Mouse (Mus musculus): ENCODE results near the gene Thrb. TPM values are rescaled to one million over a fixed set of nuclear protein-coding genes. Genes with fewer than 3 reads are reported as not detected.

The Thrb gene
- polyA plus RNA-seq, 1 experiment from 2014 or later, result 1.0 TPM

GRCm38 (mm10) chr14:18027867-18028266 is 367.8 kb downstream of the Thrb start:
- 83% methylated on average over 1 of the region's 1 CpGs for WGBS
- no peak overlapping the region for H3K4me3 ChIP-seq (ENCODE audit: low read depth, low read length)
- no peak overlapping the region for H3K9ac ChIP-seq (replicated peaks; ENCODE audit: low read length)
- no peaks in the 10 kb centered on the region for H3K36me3 ChIP-seq (replicated peaks; ENCODE audit: control insufficient read depth, insufficient read depth, low read depth, low read length)
- no peaks in the 10 kb centered on the region for H3K9me3 ChIP-seq (replicated peaks; ENCODE audit: control insufficient read depth, low read length)
- H3K27ac ChIP-seq (replicated peaks; ENCODE audit: low read depth, low read length), result no peak overlapping the region
- ATAC-seq (replicated peaks; ENCODE audit: insufficient number of reproducible peaks, low FRiP score, low TSS enrichment, low read depth) (no peak), DNase-seq (ENCODE audit: low spot score) (no peak)
- no peaks in the 10 kb centered on the region for H3K4me1 ChIP-seq (ENCODE audit: control insufficient read depth, insufficient read depth, low read length)
- H3K4me2 ChIP-seq (ENCODE audit: low read depth, low read length), result no peak overlapping the region
- H3K27me3 ChIP-seq (ENCODE audit: control insufficient read depth, insufficient read depth, low read length), result no peaks in the 10 kb centered on the region

- no peaks in the 10 kb centered on the region for H3K27me3 ChIP-seq (ENCODE audit: control insufficient read depth, insufficient read depth, low read length)
- H3K4me2 ChIP-seq (ENCODE audit: low read depth, low read length), result no peak overlapping the region
- no peaks in the 10 kb centered on the region for H3K4me1 ChIP-seq (ENCODE audit: control insufficient read depth, insufficient read depth, low read length)
- no peak overlapping the region for H3K27ac ChIP-seq (replicated peaks; ENCODE audit: low read depth, low read length)
- 79% methylated on average over 2 of the region's 2 CpGs for WGBS
- ATAC-seq (replicated peaks; ENCODE audit: insufficient number of reproducible peaks, low FRiP score, low TSS enrichment, low read depth) (no peak), DNase-seq (ENCODE audit: low spot score) (no peak)
- no peak overlapping the region for H3K9ac ChIP-seq (replicated peaks; ENCODE audit: low read length)
- H3K9me3 ChIP-seq (replicated peaks; ENCODE audit: control insufficient read depth, low read length), result no peaks in the 10 kb centered on the region
- H3K4me3 ChIP-seq (ENCODE audit: low read depth, low read length), result no peak overlapping the region
- no peaks in the 10 kb centered on the region for H3K36me3 ChIP-seq (replicated peaks; ENCODE audit: control insufficient read depth, insufficient read depth, low read depth, low read length)
Measured at GRCm38 (mm10) chr14:18029181-18029932, 369.3 kb downstream of the Thrb start.

- H3K36me3 ChIP-seq (replicated peaks; ENCODE audit: control insufficient read depth, insufficient read depth, low read depth, low read length), result no peaks in the 10 kb centered on the region
- WGBS, result 75% methylated on average over 3 of the region's 3 CpGs
- no peaks in the 10 kb centered on the region for H3K4me1 ChIP-seq (ENCODE audit: control insufficient read depth, insufficient read depth, low read length)
- DNase-seq (ENCODE audit: low spot score) (no peak), ATAC-seq (replicated peaks; ENCODE audit: insufficient number of reproducible peaks, low FRiP score, low TSS enrichment, low read depth) (no peak)
- H3K9ac ChIP-seq (replicated peaks; ENCODE audit: low read length), result no peak overlapping the region
- no peaks in the 10 kb centered on the region for H3K9me3 ChIP-seq (replicated peaks; ENCODE audit: control insufficient read depth, low read length)
- H3K27ac ChIP-seq (replicated peaks; ENCODE audit: low read depth, low read length), result no peak overlapping the region
- no peak overlapping the region for H3K4me2 ChIP-seq (ENCODE audit: low read depth, low read length)
- no peak overlapping the region for H3K4me3 ChIP-seq (ENCODE audit: low read depth, low read length)
- no peaks in the 10 kb centered on the region for H3K27me3 ChIP-seq (ENCODE audit: control insufficient read depth, insufficient read depth, low read length)
Measured at GRCm38 (mm10) chr14:18031941-18032340, 371.9 kb downstream of the Thrb start.

- H3K27ac ChIP-seq (replicated peaks; ENCODE audit: low read depth, low read length), result no peak overlapping the region
- no peak overlapping the region for H3K4me2 ChIP-seq (ENCODE audit: low read depth, low read length)
- DNase-seq (ENCODE audit: low spot score), result no peak
- H3K36me3 ChIP-seq (replicated peaks; ENCODE audit: control insufficient read depth, insufficient read depth, low read depth, low read length), result no peaks in the 10 kb centered on the region
- 75% methylated on average over 5 of the region's 5 CpGs for WGBS
- H3K9ac ChIP-seq (replicated peaks; ENCODE audit: low read length), result no peak overlapping the region
- H3K27me3 ChIP-seq (ENCODE audit: control insufficient read depth, insufficient read depth, low read length), result no peaks in the 10 kb centered on the region
- H3K4me3 ChIP-seq (ENCODE audit: low read depth, low read length), result no peak overlapping the region
- H3K9me3 ChIP-seq (replicated peaks; ENCODE audit: control insufficient read depth, low read length), result no peaks in the 10 kb centered on the region
- no peaks in the 10 kb centered on the region for H3K4me1 ChIP-seq (ENCODE audit: control insufficient read depth, insufficient read depth, low read length)
- no peak for ATAC-seq (replicated peaks; ENCODE audit: insufficient number of reproducible peaks, low FRiP score, low TSS enrichment, low read depth)
Measured at GRCm38 (mm10) chr14:18036573-18036972, 376.5 kb downstream of the Thrb start.

GRCm38 (mm10) chr14:18062082-18062772 is 402.2 kb downstream of the Thrb start:
- Histone ChIP-seq H3K27ac (replicated peaks; ENCODE audit: low read depth, low read length) (no peak overlapping the region), H3K27me3 (ENCODE audit: control insufficient read depth, insufficient read depth, low read length) (no peaks in the 10 kb centered on the region), H3K9ac (replicated peaks; ENCODE audit: low read length) (no peak overlapping the region), H3K36me3 (replicated peaks; ENCODE audit: control insufficient read depth, insufficient read depth, low read depth, low read length) (no peaks in the 10 kb centered on the region), H3K4me3 (ENCODE audit: low read depth, low read length) (no peak overlapping the region), H3K4me1 (ENCODE audit: control insufficient read depth, insufficient read depth, low read length) (no peaks in the 10 kb centered on the region), H3K9me3 (replicated peaks; ENCODE audit: control insufficient read depth, low read length) (no peaks in the 10 kb centered on the region), H3K4me2 (ENCODE audit: low read depth, low read length) (no peak overlapping the region)
- DNase-seq (ENCODE audit: low spot score), result no peak
- no peak for ATAC-seq (replicated peaks; ENCODE audit: insufficient number of reproducible peaks, low FRiP score, low TSS enrichment, low read depth)
- 78% methylated on average over 5 of the region's 5 CpGs for WGBS
